Mouse (Mus musculus): ENCODE results near the gene Ppp1r12a. TPM values are rescaled to one million over a fixed set of nuclear protein-coding genes. Genes with fewer than 3 reads are reported as not detected.
A peak's percentile ranks its signal among the peaks of the same experiment; 100 is the strongest.

The Ppp1r12a gene
- 18.5 TPM for polyA plus RNA-seq (2012; fragmentation: generic; extraction: Trizol)

DNA sequence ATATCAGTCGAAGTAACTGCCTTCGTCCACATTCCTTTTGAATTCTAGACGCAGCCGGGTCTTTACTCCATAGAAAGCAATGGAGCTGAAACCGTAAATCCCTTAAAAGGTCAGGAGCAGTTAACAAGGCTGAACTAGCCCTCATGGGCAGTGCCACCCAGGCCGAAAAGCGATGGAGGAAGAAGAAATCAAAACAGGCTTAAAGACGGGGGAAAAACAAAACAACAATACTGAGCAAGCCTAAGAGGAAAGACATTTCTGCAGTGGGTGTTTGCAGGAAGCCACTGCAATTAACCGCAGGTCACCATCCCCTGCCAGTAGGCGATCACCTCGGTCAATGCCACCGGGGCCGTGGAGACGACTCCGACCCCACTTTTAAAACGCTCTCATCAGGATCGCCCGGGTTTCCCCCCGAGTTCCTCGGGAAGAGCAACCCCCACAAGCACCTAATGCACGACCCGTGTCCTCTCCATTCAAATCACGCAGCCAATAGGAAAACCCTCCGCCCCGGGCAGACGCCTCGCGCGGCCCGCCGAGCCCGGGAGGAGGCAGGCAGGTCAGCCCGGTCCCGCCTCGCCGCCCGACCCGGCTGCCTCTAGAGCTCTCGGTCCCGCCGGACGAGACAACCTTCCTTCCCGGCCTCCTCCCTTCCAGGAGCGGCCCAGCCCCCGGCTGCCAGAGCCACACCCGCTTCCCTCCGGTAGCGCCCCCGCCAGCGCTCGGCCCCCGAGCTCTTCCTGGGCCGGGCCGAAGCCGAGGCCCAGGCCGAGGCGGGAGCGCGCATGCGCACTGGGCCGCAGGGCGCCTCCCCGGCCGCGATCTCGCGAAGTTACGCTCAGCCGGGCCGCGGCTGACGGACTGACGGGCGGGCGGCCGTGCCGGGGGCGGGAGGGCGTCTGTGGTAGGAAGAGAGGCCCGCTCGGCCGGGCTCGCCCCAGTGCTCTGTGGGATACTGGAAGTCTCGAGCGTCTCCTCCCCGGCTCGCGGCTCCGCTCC is at the start of gene Ppp1r12a:
Ppp1r12a (plus strand) TSS at position 933 of the 996 bp plus-strand sequence.
- Histone ChIP-seq H3K36me3 (ENCODE audit: control insufficient read depth, insufficient read depth) (no peaks in the 10 kb centered on the region), H3ac (ENCODE audit: control insufficient read depth, insufficient read length) (peak within 1 kb of the TSS; percentile 97), H3K4me3 (peak within 1 kb of the TSS; percentile 97), H3K27me3 (ENCODE audit: control insufficient read depth, insufficient read depth, insufficient read length) (no peaks in the 10 kb centered on the region), H3K4me2 (ENCODE audit: low read depth) (peak within 1 kb of the TSS; percentile 89), H3K79me2 (ENCODE audit: control insufficient read depth, insufficient read depth) (peaks cover 43% of the 10 kb centered on the region)
- TF ChIP-seq MYOG (IDR thresholded peaks at IDR 0.05; ENCODE audit: control insufficient read depth in 1 of 3, insufficient read depth in 1 of 3, insufficient read length in 2 of 3, low read depth in 2 of 3) (peak in 1 of 3 experiments; percentile 58), POLR2A (IDR thresholded peaks at IDR 0.05; ENCODE audit: insufficient read length, low read depth) (peak; percentile 78), USF1 (IDR thresholded peaks at IDR 0.05; ENCODE audit: low read depth) (no peak), POLR2AphosphoS2 (IDR thresholded peaks at IDR 0.05; ENCODE audit: insufficient read length, low read depth) (peak; percentile 58), REST (IDR thresholded peaks at IDR 0.05; ENCODE audit: insufficient read depth, insufficient read length) (no peak)

DNA sequence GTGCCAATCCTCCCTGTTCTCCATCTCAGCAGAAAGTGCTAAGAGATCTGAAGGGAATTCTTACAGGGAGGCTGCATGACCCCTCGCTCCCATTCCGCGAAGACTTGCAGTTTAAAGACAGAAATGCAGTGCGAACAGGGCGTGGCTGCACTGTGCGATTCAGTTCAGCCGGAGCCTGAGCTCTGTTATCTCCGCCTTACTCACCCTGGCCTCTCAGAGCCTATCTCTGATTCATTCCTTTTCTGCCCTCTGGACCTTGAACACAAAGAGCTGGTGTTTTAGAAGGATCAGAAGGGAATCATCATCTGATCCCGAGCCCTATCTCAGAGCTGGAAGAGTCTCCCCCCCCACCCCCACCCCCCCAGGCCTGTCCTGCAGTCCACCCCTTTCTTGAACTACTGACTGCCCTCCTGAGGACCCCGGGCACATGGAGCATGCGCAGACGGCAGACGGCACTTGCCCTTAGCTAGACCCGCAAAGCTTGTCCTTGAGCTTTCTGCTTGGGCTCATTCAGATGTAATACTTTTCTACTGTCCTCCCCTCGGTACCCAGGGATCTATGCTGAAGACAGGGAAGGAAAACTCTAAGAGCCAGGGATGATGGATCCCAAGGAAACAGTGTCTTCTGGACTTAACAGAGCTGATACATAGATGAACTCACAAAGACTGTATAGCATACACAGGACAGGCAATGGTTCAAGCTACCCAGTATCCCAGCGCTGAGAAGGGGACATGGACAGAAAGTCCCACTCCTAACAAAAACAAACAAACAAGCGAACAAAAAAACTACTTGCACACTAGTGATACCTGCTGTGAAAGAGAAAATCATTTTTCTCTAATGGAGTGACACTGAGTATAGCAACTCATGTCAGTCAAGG is 48.4 kb upstream of the Ppp1r12a start:
- TF ChIP-seq CEBPB (IDR thresholded peaks at IDR 0.05; ENCODE audit: insufficient read depth, poor library complexity, severe bottlenecking) (no peak), MAX (IDR thresholded peaks at IDR 0.05; ENCODE audit: low read depth) (no peak), POLR2AphosphoS2 (IDR thresholded peaks at IDR 0.05; ENCODE audit: insufficient read length, low read depth) (no peak), SRF (IDR thresholded peaks at IDR 0.05; ENCODE audit: control insufficient read depth, insufficient read length, low read depth) (no peak), TCF12 (IDR thresholded peaks at IDR 0.05; ENCODE audit: insufficient read depth, poor library complexity, severe bottlenecking) (no peak), MYOG (IDR thresholded peaks at IDR 0.05; ENCODE audit: control insufficient read depth in 1 of 3, insufficient read depth in 1 of 3, insufficient read length in 2 of 3, low read depth in 2 of 3) (no peak), E2F4 (IDR thresholded peaks at IDR 0.05; ENCODE audit: insufficient read depth) (no peak)
- Histone ChIP-seq H3K27me3 (ENCODE audit: control insufficient read depth, insufficient read depth, insufficient read length) (no peaks in the 10 kb centered on the region), H3K79me2 (ENCODE audit: control insufficient read depth, insufficient read depth) (no peaks in the 10 kb centered on the region), H3K4me3 (no peak overlapping the region), H3ac (ENCODE audit: control insufficient read depth, insufficient read length) (no peak overlapping the region), H3K36me3 (ENCODE audit: control insufficient read depth, insufficient read depth) (no peaks in the 10 kb centered on the region), H3K4me2 (ENCODE audit: low read depth) (peak overlapping the region; percentile 36)

DNA sequence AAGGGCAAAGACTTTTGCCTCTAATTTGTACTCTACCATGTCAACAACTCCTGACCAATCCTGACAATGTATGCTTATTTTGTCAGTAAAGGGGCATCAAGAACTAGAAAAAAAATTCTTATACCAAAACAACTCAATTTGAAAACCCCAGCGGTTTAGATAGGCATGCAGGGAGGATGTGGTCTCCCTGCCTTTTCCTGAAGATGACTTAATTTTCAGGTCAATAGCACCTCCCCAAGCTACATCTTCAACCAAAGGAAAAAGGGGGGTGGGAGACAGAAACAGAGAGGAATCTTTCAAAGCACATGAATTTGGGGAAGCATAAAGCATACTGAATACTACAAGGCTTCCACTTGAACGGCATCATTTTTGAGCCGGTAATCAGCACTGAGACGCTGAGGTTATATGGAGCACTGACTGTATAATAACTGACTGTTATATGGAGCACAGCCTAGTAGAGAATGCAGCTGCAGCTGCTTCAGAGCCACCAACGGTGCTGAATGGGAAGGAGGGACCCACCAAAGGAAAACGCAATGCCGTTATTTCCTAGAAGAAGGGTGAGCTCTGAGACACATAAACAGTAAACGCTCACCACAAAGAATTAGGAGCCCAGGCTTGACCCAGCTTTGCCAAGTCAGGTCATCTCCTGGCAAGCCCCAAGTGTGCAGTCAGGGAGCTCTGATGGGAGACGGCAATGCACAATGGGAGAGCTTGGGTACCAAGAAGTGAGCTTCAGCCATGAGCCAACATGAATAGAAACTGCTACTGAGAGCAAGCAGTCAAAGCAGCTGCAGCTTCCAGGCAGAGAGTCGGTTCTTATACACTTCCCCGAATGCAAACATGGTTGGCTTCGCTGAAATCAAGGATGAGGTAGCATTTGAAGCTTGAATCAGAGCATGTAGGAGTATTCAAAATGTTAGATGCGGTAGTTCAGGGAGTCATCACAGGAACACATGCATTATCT is 43.5 kb upstream of the Ppp1r12a start:
- Histone ChIP-seq H3K36me3 (ENCODE audit: control insufficient read depth, insufficient read depth) (no peaks in the 10 kb centered on the region), H3K4me2 (ENCODE audit: low read depth) (no peak overlapping the region), H3K27me3 (ENCODE audit: control insufficient read depth, insufficient read depth, insufficient read length) (no peaks in the 10 kb centered on the region), H3K4me3 (no peak overlapping the region), H3K79me2 (ENCODE audit: control insufficient read depth, insufficient read depth) (no peaks in the 10 kb centered on the region), H3ac (ENCODE audit: control insufficient read depth, insufficient read length) (no peak overlapping the region)
- TF ChIP-seq REST (IDR thresholded peaks at IDR 0.05; ENCODE audit: insufficient read depth, insufficient read length), result no peak
- TF ChIP-seq MAX (IDR thresholded peaks at IDR 0.05; ENCODE audit: low read depth), result no peak
- TF ChIP-seq TCF12 (IDR thresholded peaks at IDR 0.05; ENCODE audit: insufficient read depth, poor library complexity, severe bottlenecking), result no peak
- TF ChIP-seq USF1 (IDR thresholded peaks at IDR 0.05; ENCODE audit: low read depth), result no peak

DNA sequence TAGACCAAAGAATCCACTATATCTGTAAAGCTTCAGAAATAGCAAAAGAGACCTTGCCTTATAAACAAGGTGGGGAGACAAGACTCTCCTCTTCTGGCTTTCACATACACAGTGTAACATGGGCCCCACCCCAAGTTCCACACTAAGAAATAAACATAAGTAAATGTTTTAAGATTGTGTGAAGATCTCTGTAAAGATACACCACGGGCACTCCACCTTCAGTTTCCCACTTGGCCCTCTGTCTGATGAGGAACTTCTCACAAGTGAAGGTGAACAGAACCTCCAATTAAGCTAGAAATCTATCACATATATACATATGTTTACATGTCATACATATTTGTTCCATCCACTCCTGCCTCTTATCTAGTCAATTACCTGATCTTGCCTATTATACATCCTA is 42.6 kb upstream of the Ppp1r12a start:
- TF ChIP-seq POLR2AphosphoS2 (IDR thresholded peaks at IDR 0.05; ENCODE audit: insufficient read length, low read depth) (no peak), MYOD1 (IDR thresholded peaks at IDR 0.05; ENCODE audit: control insufficient read depth in 1 of 3, insufficient read length in 2 of 3, low read depth in 2 of 3) (no peak), TCF3 (IDR thresholded peaks at IDR 0.05; ENCODE audit: insufficient read length, low read depth) (no peak), SRF (IDR thresholded peaks at IDR 0.05; ENCODE audit: control insufficient read depth, insufficient read length, low read depth) (no peak), E2F4 (IDR thresholded peaks at IDR 0.05; ENCODE audit: insufficient read depth) (no peak), TCF12 (IDR thresholded peaks at IDR 0.05; ENCODE audit: insufficient read depth, poor library complexity, severe bottlenecking) (no peak), USF1 (IDR thresholded peaks at IDR 0.05; ENCODE audit: low read depth) (no peak), REST (IDR thresholded peaks at IDR 0.05; ENCODE audit: insufficient read depth, insufficient read length) (no peak), MAX (IDR thresholded peaks at IDR 0.05; ENCODE audit: low read depth) (no peak), MYOG (IDR thresholded peaks at IDR 0.05; ENCODE audit: control insufficient read depth in 1 of 3, insufficient read depth in 1 of 3, insufficient read length in 2 of 3, low read depth in 2 of 3) (no peak), CEBPB (IDR thresholded peaks at IDR 0.05; ENCODE audit: insufficient read depth, poor library complexity, severe bottlenecking) (no peak), POLR2A (IDR thresholded peaks at IDR 0.05; ENCODE audit: insufficient read length, low read depth) (no peak)
- Histone ChIP-seq H3ac (ENCODE audit: control insufficient read depth, insufficient read length) (no peak overlapping the region), H3K36me3 (ENCODE audit: control insufficient read depth, insufficient read depth) (no peaks in the 10 kb centered on the region)

More for the DNA sequence above, 42.6 kb upstream of the Ppp1r12a start:
- no peaks in the 10 kb centered on the region for H3K27me3 ChIP-seq (ENCODE audit: control insufficient read depth, insufficient read depth, insufficient read length)
- no peak overlapping the region for H3K4me2 ChIP-seq (ENCODE audit: low read depth)
- H3K79me2 ChIP-seq (ENCODE audit: control insufficient read depth, insufficient read depth), result no peaks in the 10 kb centered on the region
- H3K4me3 ChIP-seq, result no peak overlapping the region

All from myocyte (in vitro differentiated cells).